ENCODE assay signal across 17 mouse cellular contexts in the genomic region with DNA sequence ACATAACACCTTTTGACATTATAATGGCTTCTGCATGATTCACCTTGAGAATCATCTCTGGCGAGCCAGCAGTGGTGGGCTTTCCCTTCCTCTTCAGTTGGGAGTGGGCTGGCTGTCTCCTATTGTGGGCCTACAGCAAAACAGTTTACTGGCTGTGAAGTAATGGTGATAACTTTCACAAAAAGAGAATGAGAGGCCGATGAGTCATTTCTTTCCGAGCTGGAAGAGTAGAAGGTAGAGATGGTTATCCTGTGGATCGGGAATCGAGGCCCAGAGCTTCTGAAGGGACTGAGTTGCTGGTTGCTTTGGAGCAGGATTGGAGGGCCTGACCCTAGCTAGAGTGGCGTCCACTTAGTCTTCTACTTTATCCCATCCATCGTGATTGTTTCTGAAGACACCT. TPM values are rescaled to one million over a fixed set of nuclear protein-coding genes. Genes with fewer than 3 reads are reported as not detected.
DNase-seq lines count a peak whose midpoint lies in the region; ATAC-seq and TF ChIP-seq lines count a peak whose summit lies in the region.
"Had no signal": no experiment of that assay in that cellular context is flagged by ENCODE, and none has a peak within 500 bp of the region (broad histone marks: within the 10 kb centered on the region; RNA-seq: fewer than 3 reads in every experiment).

No protein-coding gene starts in this region.

- no peak for ATAC-seq in heart, embryonic 13.5 days (ENCODE audit: extremely low read depth, insufficient number of reproducible peaks, low FRiP score, low TSS enrichment)
- no peak for ATAC-seq in kidney, embryonic 16.5 days (ENCODE audit: low FRiP score, low TSS enrichment)
- no peak for ATAC-seq in inflammation-experienced regulatory T-cells, adult 6 months
- ATAC-seq: forebrain, embryonic 15.5 days; lung, postnatal 0 days had no signal

- no peak overlapping the region for H3K9ac ChIP-seq in heart, embryonic 13.5 days
- H3K9ac ChIP-seq in kidney, embryonic 16.5 days (replicated peaks; ENCODE audit: low read length), result no peak overlapping the region
- H3K9ac ChIP-seq: embryonic facial prominence, embryonic 12.5 days; liver, embryonic 13.5 days; stomach, embryonic 15.5 days had no signal

- no peak overlapping the region for H3K4me3 ChIP-seq in heart, embryonic 13.5 days
- H3K4me3 ChIP-seq in kidney, embryonic 16.5 days (ENCODE audit: low read length), result no peak overlapping the region
- H3K4me3 ChIP-seq in C2C12 (ENCODE audit: insufficient read depth, poor library complexity, severe bottlenecking), result peak overlapping the region; percentile 86
- H3K4me3 ChIP-seq in brown adipose tissue, adult 24 weeks (ENCODE audit: insufficient read depth, low read depth, low read length), result 0 out of 2 replicates have a peak overlapping the region, but pooled peaks have one; percentile 3
- H3K4me3 ChIP-seq: liver, embryonic 13.5 days; stomach, embryonic 15.5 days had no signal

- H3K36me3 ChIP-seq in heart, embryonic 13.5 days, result peaks cover 2% of the 10 kb centered on the region; the same call in 1 of the 2 replicates
- H3K36me3 ChIP-seq in kidney, embryonic 16.5 days (ENCODE audit: insufficient read depth, low read length), result no peaks in the 10 kb centered on the region
- peaks cover 16% of the 10 kb centered on the region for H3K36me3 ChIP-seq in C2C12 (ENCODE audit: control insufficient read depth, insufficient read depth)
- H3K36me3 ChIP-seq: embryonic facial prominence, embryonic 12.5 days; forebrain, embryonic 15.5 days; liver, embryonic 13.5 days; stomach, embryonic 15.5 days had no signal

- no peak for DNase-seq in heart, postnatal 36 days
- no peak for DNase-seq in kidney, adult 18-20 months
- DNase-seq: cerebellum, postnatal 14 days; gastrocnemius, postnatal 10 days; kidney, postnatal 10 days; liver, embryonic 13.5 days; thymus, postnatal 4 days had no signal

- H3K4me1 ChIP-seq in heart, embryonic 13.5 days, result peaks cover 30% of the 10 kb centered on the region
- peaks cover 17% of the 10 kb centered on the region for H3K4me1 ChIP-seq in kidney, embryonic 16.5 days (ENCODE audit: insufficient read depth, low read length)
- H3K4me1 ChIP-seq in brown adipose tissue, adult 24 weeks (ENCODE audit: control insufficient read depth, insufficient read depth, insufficient read length, low read length), result peaks cover 5% of the 10 kb centered on the region

- H3ac ChIP-seq in C2C12 (ENCODE audit: control insufficient read depth, insufficient read length, low read depth), result no peak overlapping the region

- no peak for TF ChIP-seq CTCF in C2C12 (IDR thresholded peaks at IDR 0.05; ENCODE audit: control insufficient read depth, insufficient read depth, insufficient read length)

- no peaks in the 10 kb centered on the region for H3K9me3 ChIP-seq in heart, embryonic 13.5 days
- no peaks in the 10 kb centered on the region for H3K9me3 ChIP-seq in kidney, embryonic 16.5 days (ENCODE audit: low read length)
- H3K9me3 ChIP-seq: liver, embryonic 13.5 days; stomach, embryonic 15.5 days had no signal

- no peaks in the 10 kb centered on the region for H3K27me3 ChIP-seq in heart, embryonic 13.5 days (replicated peaks)
- no peaks in the 10 kb centered on the region for H3K27me3 ChIP-seq in kidney, embryonic 16.5 days (ENCODE audit: insufficient read depth, low read length)
- H3K27me3 ChIP-seq in C2C12 (ENCODE audit: control insufficient read depth, insufficient read depth, insufficient read length), result no peaks in the 10 kb centered on the region
- H3K27me3 ChIP-seq: embryonic facial prominence, embryonic 12.5 days; forebrain, embryonic 15.5 days; megakaryocyte, embryonic 14.5 days; stomach, embryonic 15.5 days had no signal

- 65% methylated on average over 7 of the region's 7 CpGs for WGBS in heart, embryonic 13.5 days
- WGBS in kidney, embryonic 16.5 days, result 83% methylated on average over 7 of the region's 7 CpGs

- intact Hi-C loops in heart, postnatal 36 days (cut with DNase I), result loop anchor here (2.0 to 5.0 kb wide), 3 partner anchors 139 to 283 kb away; a partner anchor contains a TSS

- H3K4me2 ChIP-seq in heart, embryonic 13.5 days, result peak overlapping the region; percentile 23
- H3K4me2 ChIP-seq in kidney, embryonic 16.5 days (replicated peaks; ENCODE audit: low read depth, low read length), result 0 out of 2 replicates have a peak overlapping the region, but pooled peaks have one; percentile 31
- H3K4me2 ChIP-seq: stomach, embryonic 15.5 days had no signal

- no peak overlapping the region for H3K27ac ChIP-seq in heart, embryonic 13.5 days (replicated peaks)
- H3K27ac ChIP-seq in kidney, embryonic 16.5 days (ENCODE audit: low read length), result no peak overlapping the region
- no peak overlapping the region for H3K27ac ChIP-seq in brown adipose tissue, adult 24 weeks (replicated peaks; ENCODE audit: low read depth, low read length)
- H3K27ac ChIP-seq: embryonic facial prominence, embryonic 12.5 days; forebrain, embryonic 15.5 days; liver, embryonic 13.5 days; stomach, embryonic 15.5 days had no signal

- peaks cover 70% of the 10 kb centered on the region for H3K79me3 ChIP-seq in C2C12 (ENCODE audit: low read depth)

- H3K79me2 ChIP-seq in C2C12 (ENCODE audit: control insufficient read depth, insufficient read depth), result peaks cover 91% of the 10 kb centered on the region

TF ChIP-seq in C2C12, 6 proteins besides CTCF, POLR2A, EP300 and RAD21:
- TF ChIP-seq MYOD1 (IDR thresholded peaks at IDR 0.05; ENCODE audit: control insufficient read depth, insufficient read length, low read depth), result no peak
- TF ChIP-seq FOSL1 (IDR thresholded peaks at IDR 0.05; ENCODE audit: insufficient read depth, low read length, poor library complexity, severe bottlenecking), result no peak
- no peak for TF ChIP-seq USF1 (IDR thresholded peaks at IDR 0.05; ENCODE audit: low read depth)
- no peak for TF ChIP-seq CEBPB (IDR thresholded peaks at IDR 0.05; ENCODE audit: low read depth)
- no peak for TF ChIP-seq MAX (IDR thresholded peaks at IDR 0.05)
- no peak for TF ChIP-seq MYOG (IDR thresholded peaks at IDR 0.05; ENCODE audit: control insufficient read depth, extremely low read depth, insufficient read length)

RNA-seq across cellular contexts. Expression of a gene that starts 2.0 kb away (rescaled TPM):
- 9.2 TPM in 2 replicates for polyA plus RNA-seq in heart, embryonic 13.5 days (2015; fragmentation: Nextera tagmentation; extraction: Ambion mirVana)
- total RNA-seq in heart, postnatal 36 days (2021), result 10 to 100 TPM; 25.6 to 29.4 TPM
- 14.7 and 15.6 TPM in 2 replicates for polyA plus RNA-seq in kidney, embryonic 16.5 days (2015; fragmentation: Nextera tagmentation; extraction: Ambion mirVana)
- polyA plus RNA-seq in C2C12 (2012; fragmentation: generic; extraction: Trizol), result 20.1 TPM
- 12.3 and 14.0 TPM in 2 replicates for polyA plus RNA-seq in brown adipose tissue, adult 24 weeks (2012; ENCODE audit: insufficient read depth, insufficient read length, missing spikeins)
- 10 to 100 TPM in 1 of 3 experiments, 1 to 10 TPM in 2; 4.7 to 10.5 (median 8.6) TPM for polyA plus RNA-seq in inflammation-experienced regulatory T-cells, adult 6 months (2017; shearing (Covaris generic))

Comparison
In these comparisons a context has a peak if more than half of its experiments do, and no peak if none do; other contexts are left out.
1. H3K4me3 ChIP-seq: peak in C2C12 (single experiment) and brown adipose tissue, adult 24 weeks (single experiment); none in heart, embryonic 13.5 days (single experiment) and kidney, embryonic 16.5 days (single experiment).